Mouse (Mus musculus): ENCODE data around the gene Hck.

Gene Hck

DNA sequence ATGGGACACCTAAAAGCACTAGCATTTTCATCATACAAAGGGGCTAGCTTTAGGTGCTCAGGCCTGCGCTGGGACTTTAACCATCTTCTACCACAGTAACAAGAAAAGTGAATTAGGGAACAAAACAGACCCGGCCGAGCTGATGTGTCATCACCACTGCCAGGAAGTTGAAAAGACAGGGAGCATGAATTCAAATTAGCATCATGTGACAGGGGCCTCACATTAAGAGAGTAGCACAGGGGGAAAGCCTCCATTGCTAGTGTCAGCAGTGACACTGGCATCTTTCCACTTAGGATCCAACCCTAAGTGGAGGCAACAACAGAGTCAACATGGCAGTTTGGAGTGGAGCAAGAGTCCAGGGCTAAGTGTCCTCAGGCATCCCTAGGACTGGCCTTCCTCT lies 39.0 kb downstream of the Hck start:
- no peak for ATAC-seq (ENCODE audit: insufficient number of reproducible peaks, low FRiP score, low TSS enrichment)

DNA sequence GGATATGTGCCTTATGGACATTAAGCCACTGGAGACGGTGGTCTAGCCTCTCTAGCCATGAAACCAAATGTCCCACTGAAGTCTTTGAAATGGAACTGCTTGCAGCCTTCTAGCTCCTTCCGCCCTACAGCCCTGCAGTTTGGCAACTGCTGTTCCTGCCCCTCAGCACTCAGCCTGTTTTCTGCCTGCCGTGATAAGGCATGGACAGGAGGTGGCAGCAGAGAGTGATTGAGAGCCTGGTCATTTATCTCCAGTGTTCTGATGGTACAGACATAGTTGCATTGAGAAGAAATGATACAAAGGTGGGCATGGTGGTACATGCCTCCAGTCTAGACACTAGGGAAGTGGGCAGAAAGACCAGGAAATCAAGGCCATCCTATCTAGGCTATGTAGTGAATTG lies 39.4 kb downstream of the Hck start:
- ATAC-seq (ENCODE audit: insufficient number of reproducible peaks, low FRiP score, low TSS enrichment), result peak; percentile 53

DNA sequence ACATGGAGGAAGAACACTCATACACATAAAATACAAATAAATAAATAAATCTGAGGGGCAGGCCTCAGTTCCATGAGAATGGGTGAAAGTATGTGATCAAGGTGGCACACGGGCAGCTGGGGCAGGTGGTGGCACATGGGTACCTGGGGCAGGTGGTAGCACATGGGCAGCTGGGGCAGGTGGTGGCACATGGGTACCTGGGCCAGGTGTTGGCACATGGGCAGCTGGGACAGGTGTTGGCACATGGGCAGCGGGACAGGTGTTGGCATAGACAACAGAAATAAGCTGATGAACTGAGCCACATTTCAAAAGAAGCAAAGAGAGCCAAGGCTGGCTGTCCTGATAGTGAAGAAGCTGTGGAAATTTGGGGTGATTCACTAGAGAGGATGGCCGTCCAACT lies 41.5 kb downstream of the Hck start:
- no peak for ATAC-seq (ENCODE audit: insufficient number of reproducible peaks, low FRiP score, low TSS enrichment)

DNA sequence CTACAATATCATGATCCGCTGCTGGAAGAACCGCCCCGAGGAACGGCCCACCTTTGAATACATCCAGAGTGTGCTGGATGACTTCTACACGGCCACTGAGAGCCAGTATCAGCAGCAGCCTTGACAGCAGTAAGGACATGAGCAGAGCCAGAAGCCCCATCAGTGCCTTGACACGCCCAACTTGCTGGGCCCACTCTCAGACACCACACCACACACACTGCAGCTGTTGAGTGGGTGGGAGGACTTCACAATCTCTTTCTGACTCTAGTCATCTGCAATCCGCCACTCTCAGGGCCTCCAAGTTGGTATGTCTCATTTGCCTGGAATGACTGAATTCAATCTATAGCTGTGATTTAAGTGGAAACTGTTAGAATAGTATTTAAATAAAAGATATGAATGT lies 42.8 kb downstream of the Hck start:
- ATAC-seq (ENCODE audit: insufficient number of reproducible peaks, low FRiP score, low TSS enrichment), result no peak

DNA sequence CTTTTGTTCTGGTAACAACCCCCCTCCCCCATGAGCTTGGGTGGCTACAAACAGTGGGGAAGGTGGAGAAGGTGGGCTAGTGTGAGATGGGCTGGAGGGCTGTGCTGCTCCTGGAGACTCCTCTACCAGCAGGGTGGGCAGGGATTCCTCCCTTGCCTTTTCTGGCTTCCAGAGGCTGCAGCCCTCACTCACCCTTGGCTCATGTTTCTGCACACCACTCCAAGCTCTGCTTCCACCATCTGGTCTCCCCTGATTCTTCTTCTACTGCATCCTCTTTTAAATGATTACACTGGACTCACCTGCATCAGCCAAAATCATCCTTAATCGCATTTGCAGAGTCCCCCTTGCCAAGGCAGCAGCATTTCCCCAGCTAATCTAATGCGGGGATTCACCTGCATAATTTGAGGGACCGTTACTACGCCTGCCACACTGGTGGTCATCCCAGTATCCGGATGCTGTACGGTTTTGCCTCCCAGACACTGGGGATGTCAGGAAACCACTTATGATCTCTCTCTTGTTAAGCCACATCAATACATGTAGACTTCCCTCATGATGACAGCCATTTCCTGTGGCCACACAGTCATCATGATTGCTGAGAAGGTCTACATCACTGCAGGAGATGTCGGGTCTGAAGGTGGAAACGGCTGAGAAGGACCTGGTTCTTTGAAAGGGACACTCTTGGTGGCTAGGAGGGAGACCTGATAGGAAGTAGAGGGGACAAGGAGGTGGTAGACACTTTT lies 43.8 kb downstream of the Hck start:
- ATAC-seq (ENCODE audit: insufficient number of reproducible peaks, low FRiP score, low TSS enrichment), result no peak

DNA sequence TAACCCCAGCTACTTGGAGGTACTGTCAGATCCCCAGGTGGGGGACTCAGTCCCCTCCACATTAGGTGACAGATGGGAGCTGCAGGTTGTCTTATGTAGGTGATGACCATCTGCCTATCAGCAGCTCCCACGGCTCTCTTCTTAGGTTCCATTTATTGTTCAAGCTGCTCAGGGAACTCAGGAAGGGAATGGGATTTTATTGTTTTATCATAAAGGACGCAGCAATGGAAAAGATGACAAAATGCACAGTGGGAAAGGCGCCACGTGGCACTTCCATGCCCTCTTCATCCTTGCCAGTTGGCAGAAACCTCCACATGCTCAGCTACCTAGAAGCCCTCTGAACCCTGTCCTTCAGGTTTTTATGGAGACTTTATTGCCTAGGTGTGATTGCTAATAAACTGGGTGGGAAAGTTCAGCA lies 44.8 kb downstream of the Hck start:
- ATAC-seq (ENCODE audit: insufficient number of reproducible peaks, low FRiP score, low TSS enrichment), result peak; percentile 67; the same call in 1 of the 2 replicates

DNA sequence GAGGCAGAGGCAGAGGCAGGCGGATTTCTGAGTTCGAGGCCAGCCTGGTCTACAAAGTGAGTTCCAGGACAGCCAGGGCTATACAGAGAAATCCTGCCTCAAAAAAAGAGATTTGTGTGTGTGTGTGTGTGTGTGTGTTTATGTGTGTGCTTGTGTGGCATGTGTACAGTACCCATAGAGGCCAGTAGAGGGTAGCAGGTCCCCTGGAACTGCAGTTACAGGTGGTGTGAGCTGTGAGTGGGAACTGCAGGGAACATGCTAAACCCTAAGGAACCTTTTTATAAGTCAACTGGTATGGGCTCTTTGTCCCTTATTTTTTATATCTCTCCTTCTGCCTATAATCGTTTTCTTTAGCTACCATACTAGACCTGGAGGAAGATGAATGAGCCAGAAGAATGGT lies 49.0 kb downstream of the Hck start:
- ATAC-seq (ENCODE audit: insufficient number of reproducible peaks, low FRiP score, low TSS enrichment), result no peak

DNA sequence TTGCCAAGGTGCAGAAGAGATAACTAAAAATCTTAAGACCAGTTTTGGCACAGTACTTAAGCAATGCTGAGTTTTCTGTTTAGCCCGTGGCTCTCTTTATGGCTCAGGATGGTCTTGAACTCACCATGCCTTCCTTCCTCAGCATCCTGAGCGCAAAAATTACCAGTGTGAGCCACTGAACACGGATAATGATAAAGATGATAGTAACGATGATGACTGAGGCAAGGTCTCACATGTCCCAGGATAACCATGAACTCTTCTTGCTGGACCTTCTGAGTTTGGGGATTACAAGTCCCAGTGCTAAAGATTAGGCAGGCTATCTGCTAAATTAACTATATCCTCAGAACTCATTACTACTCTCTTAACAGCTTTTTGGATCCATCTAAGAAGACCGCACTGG lies 51.9 kb downstream of the Hck start:
- ATAC-seq (ENCODE audit: insufficient number of reproducible peaks, low FRiP score, low TSS enrichment), result no peak

DNA sequence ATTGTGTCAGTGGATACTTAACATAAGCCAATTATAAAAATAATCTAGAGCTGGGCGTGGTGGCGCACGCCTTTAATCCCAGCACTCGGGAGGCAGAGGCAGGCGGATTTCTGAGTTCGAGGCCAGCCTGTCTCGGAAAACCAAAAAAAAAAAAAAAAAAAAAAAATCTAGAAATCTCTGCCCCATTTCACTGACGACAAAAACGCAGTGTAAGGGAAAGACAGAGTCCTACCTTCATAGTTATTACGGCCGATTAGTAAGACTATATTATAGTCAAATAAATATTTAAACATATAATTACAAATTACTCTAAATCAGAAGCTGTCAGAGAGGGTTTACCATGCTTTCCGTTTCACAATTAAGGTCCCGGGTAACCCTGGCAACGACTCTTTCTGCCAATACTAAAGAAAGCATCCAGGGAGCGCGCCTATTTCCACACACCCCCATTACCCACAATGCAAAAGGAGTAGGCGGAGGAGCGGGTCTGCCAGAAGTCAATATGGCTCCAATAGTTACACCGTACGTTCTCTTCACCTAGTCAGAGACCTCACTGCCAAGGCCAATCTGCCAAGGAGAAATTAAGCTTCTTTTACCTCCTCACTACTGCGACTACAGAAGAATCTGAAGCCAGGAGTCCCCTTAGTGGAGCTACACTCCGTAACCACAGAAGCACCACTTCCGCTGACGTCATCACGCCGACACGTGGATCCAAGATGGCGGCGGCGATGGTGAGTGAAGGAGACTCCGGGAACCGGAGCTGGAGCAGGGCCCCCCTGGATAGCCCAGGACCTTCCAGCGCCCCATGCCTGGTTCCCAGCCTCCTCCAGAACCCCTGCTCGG lies 52.8 kb downstream of the Hck start, which contains the start of gene Tm9sf4:
TSS of gene Tm9sf4 (plus strand) at position 460 of the 840 bp plus-strand sequence.
- ATAC-seq (ENCODE audit: insufficient number of reproducible peaks, low FRiP score, low TSS enrichment), result peak; percentile 90

DNA sequence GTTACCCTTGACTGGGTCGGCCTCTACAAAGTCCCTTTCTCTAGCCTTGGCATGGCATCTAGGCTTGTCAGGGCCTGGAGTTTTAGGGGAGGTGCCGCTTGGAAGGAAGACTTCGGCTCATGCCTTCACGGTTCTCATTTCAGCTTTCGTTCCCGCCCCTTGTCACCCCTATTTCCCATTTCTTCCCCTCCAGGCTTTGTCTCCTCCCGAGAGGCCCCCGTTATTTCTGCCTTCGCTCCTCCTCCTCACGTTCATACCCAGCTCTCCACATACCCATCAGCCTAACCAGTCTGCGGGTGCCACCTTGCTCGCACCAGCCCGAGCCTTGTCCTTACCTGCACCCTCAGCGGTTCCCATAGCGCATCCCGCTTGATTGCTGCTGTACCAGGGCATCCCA lies 53.4 kb downstream of the Hck start:
- 0 out of 2 replicates have a peak, but pooled peaks have one; percentile 18 for ATAC-seq (ENCODE audit: insufficient number of reproducible peaks, low FRiP score, low TSS enrichment)

DNA sequence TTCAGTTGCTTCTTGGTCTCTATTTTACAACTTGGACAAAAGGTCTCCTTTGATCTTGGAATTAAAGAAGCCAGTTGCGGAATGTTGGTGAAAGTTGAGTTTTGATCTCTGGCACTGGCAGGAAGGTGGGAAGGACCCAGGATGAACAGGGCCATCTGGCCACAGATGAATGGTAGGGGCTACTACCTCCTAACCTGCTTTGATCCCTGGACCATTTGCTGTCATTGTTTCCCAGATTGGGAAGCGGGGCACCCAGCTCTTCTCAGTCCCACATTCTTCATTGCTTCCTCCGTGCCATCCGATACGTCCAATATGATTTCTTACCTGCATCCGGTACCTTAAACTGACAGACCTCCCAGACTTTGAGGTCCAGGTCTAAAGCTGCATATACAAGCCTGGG lies 58.9 kb downstream of the Hck start:
- ATAC-seq (ENCODE audit: insufficient number of reproducible peaks, low FRiP score, low TSS enrichment), result no peak

DNA sequence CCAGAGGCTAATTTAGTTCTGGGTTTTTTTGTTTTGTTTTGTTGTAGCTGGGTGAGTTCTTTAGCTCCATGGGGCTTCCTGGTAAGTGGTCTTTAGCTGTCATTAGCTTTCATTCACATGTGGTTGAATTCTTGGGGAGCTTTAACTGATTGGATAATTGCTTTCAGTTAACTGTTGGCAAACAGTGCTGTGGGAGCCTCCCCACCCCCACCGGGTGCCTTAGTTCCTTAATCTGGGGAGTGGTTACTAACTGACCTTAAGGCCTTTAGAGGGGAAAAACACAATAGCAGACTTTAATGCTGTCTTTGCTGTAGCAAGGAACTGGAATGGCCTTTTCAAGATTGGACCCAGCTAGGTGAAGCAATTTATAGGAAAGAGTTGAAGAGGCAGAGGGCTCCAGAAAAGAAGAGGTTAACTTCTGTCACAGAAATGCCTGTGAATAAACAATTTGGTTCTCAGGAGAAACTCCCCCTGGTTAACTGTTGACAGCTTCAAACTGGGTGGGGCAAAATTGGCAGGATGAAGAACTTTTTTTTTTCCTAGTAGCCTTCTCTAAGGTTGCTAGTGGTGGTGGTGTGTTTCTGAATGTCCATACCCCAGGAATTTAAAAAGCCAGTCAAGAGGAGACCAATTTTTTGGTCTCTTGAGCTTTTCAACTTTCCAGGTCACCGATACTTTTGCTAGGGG lies 60.0 kb downstream of the Hck start:
- ATAC-seq (ENCODE audit: insufficient number of reproducible peaks, low FRiP score, low TSS enrichment), result no peak

DNA sequence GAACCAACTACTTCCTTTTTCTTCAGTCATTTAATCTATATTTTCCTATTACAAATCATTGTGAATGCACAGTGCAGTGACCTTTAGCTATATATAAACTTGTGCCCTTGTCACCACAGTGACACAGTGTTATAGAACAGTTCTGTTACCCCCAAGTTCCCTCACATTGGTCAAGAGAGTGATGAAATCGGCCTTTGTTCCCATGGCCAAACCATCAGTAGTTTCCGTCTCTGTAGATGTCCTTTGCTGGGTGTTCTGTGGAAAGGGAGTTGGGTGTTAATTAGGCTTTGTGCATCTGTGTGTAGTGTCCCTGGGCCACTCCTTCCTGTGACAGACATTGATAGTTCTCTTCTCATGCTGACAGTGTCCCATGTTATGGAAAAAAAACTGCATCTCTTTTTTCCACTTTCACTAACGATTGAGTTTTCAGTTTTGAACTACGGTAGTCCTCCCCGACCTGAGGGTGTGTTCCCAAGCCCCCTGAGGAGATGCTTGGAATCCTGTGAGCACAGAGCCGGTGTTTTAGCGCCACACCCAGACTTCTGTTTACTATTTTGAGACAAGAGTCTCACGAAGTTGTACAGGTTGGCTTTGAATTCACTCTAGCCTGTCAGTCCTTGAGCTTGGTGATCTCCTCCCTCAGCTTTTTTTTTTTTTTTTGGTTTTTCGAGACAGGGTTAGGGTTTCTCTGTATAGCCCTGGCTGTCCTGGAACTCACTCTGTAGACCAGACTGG lies 62.4 kb downstream of the Hck start:
- ATAC-seq (ENCODE audit: insufficient number of reproducible peaks, low FRiP score, low TSS enrichment), result no peak

DNA sequence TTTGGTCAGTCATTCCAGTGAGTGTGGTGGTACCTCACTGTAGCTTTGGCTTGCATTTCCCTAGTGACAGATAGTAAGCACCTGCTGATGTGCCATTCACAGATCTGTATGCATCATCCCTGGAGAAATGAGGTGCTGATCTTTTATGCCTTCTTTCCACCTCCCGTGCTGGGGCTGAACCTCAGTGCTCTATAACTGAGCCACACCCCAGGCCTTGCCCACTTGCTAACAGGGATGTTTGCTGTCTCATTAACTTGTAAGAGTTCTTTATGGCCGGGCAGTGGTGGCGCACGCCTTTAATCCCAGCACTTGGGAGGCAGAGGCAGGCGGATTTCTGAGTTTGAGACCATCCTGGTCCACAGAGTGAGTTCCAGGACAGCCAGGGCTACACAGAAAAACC lies 63.7 kb downstream of the Hck start:
- no peak for ATAC-seq (ENCODE audit: insufficient number of reproducible peaks, low FRiP score, low TSS enrichment)

DNA sequence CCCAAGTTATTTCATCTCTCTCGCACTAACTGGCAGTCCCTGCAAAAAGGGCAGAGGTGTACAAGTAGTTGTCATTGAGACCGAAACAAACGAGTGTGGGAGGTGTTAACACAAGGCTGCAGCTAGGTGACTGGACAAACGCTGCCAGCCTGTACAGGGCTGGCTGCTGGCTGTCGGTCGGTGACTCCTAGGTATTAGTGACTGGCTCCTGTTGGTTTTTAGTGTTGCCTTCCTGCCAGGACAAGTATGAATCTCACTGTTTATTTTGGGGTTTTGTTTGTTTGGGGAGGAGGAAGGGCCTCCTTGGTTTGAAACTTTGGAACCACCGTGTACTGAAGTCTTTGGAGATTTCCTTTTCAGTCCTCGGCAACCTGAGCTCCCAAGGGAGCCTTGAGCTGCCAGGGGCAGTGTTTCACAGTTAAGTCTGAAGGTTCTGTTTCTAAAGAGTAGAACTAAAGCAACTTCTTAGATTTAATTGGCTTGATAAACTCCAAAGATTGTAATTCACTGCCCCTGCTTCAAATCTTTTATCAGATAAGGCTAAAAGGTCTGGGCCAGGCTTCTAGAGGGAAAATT lies 67.8 kb downstream of the Hck start:
- no peak for ATAC-seq (ENCODE audit: insufficient number of reproducible peaks, low FRiP score, low TSS enrichment)

DNA sequence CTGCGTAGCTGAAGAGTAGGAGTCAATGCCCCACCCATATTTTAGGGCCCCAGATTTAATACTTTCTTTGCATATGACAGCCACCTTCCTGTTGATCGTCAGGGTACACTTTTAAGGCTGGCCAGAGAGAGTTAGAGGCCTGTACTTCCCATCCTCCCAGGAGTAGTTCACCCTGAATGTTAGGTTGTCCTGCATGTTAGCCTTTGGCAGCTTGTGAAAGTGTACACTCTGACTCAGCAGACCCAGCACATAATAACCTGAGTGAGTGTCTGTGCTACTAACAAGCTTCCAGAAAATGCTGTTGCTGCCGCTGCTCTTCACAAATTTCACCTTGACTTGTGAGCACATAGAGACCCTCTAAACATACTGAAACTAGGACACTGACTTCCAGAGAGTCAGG lies 68.9 kb downstream of the Hck start:
- no peak for ATAC-seq (ENCODE audit: insufficient number of reproducible peaks, low FRiP score, low TSS enrichment)

DNA sequence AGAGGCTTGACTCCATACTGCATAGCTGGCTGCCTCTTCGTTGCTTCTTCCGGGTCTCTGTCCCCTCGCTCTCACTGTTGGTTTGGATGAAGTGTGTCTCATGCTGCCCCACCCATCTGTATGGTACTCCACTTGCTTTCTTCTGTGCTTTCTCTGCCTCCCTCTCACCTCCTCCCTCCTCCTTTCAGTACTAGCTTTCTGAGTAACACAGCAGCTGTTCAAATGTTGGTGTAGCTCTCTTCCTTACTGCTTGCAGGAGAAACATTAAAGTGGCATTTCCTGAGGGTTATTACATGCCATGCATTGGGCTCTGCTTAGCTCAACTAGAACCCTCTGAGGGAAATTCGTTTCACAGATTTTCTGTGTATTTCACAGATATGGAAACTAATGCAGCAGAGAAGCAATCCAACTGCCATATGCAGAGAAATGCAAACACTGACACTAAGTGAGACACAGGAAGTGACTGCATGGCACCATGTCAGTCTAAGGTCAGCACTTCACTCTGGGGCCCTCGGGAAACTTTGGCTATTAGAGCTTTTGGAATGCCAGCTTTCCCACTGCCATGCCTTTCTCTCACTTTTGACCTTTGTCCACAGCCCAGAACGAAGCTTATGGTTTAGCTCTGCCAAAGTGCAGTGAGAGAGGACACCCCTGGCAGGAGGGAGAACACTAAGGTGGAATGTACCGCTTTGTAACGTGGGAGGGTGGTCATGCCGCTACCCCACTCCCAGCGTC lies 71.0 kb downstream of the Hck start:
- ATAC-seq (ENCODE audit: insufficient number of reproducible peaks, low FRiP score, low TSS enrichment), result no peak

DNA sequence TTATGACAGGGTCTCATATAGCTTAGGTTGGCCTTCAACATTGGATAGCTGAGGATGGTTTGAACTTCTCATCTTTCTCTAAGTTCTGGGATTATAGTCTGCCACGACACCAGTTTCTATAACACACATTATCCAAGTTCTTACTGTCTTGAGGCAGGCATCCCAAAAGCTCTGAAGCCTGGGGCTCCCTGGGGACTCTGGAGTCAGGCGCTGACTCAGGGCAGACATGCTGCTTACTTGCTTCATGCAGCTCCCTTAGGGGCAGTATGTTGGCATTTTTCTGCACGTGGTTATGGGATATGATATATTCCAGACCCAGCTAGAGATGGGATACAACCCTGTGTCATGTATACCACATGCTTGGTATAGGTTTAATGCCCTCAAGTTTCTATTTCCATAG lies 71.7 kb downstream of the Hck start:
- ATAC-seq (ENCODE audit: insufficient number of reproducible peaks, low FRiP score, low TSS enrichment), result no peak

DNA sequence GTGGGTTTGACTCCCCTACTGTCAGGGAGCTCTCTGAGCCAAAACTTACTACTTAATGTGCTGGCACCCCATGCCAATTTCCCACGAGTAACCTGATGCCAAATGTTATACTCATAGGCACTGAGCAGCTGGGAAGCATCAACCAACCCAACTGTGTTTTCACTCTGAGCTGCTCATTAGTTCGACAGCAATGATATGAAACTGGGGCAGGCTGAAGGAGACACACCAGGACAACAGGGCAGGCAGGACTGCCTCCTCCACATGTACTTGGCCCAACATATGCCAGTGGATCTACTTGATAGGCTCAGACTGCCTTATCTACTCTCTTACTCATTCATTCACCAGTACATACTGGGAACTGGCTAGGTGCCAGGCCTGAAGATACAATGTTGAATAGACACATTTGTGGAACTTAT lies 77.9 kb downstream of the Hck start:
- ATAC-seq (ENCODE audit: insufficient number of reproducible peaks, low FRiP score, low TSS enrichment), result no peak
